Mouse (Mus musculus) heart, adult 2 months (tissue): ENCODE measurements at regions not wholly inside any gene's neighbourhood (a gene's known extent, or its start where the extent isn't known, plus 50 kb on each side); places are given as distances from the start of the nearest gene placed in this dataset.

Experiments
- DNase-seq, 2 experiments: peaks; one replicate each; pipeline ENCODE4 v3.0.0; 2021
- H3K27ac ChIP-seq: fragments of 200-600 bp; 2 replicates; pipeline ENCODE4 v1.8.1; 2022
- H3K27me3 ChIP-seq: fragments of 200-500 bp; 2 replicates; pipeline ENCODE4 v1.6.1; 2012; ENCODE audit warnings: mild to moderate bottlenecking, low read length, inconsistent platforms, mixed read lengths; ENCODE audit not compliant: control insufficient read depth, insufficient read depth
- H3K36me3 ChIP-seq: fragments of 200-500 bp; 2 replicates; pipeline ENCODE4 v1.6.1; 2012; ENCODE audit warnings: low read length, inconsistent platforms; ENCODE audit not compliant: control insufficient read depth, insufficient read depth
- H3K4me1 ChIP-seq: fragments of 200-500 bp; 2 replicates; pipeline ENCODE4 v1.6.1; 2011; ENCODE audit warnings: low read length; ENCODE audit not compliant: control insufficient read depth, insufficient read depth
- H3K4me3 ChIP-seq: fragments of 200-600 bp; 2 replicates; pipeline ENCODE4 v1.8.1; 2022
- H3K79me2 ChIP-seq: fragments of 200-500 bp; replicated peaks from 2 replicates; pipeline ENCODE4 v1.6.1; 2012; ENCODE audit warnings: mild to moderate bottlenecking, inconsistent platforms, low read length, moderate library complexity, mixed read lengths; ENCODE audit not compliant: control insufficient read depth, insufficient read depth
- H3K9ac ChIP-seq: fragments of 200-500 bp; 2 replicates; pipeline ENCODE4 v1.6.1; 2012; ENCODE audit warnings: low read depth, mild to moderate bottlenecking, control low read depth, inconsistent platforms, low read length, mixed read lengths
- CTCF ChIP-seq: fragments of 200-600 bp; IDR thresholded peaks from 2 replicates; pipeline ENCODE4 v1.8.1; 2022; ENCODE audit warnings: antibody characterized with exemption, mild to moderate bottlenecking, moderate library complexity
- EP300 ChIP-seq: fragments of 200-500 bp; IDR thresholded peaks from 2 replicates; pipeline ENCODE4 v1.6.1; 2011; ENCODE audit warnings: low read depth, low read length, control low read depth; ENCODE audit not compliant: insufficient read depth
- POLR2A ChIP-seq: fragments of 200-500 bp; IDR thresholded peaks from 2 replicates; pipeline ENCODE4 v1.6.1; 2011; ENCODE audit warnings: mild to moderate bottlenecking, low read depth, low read length, control low read depth; ENCODE audit not compliant: insufficient read depth
- WGBS: fragments of 180-500 bp; shearing (Covaris S2); methylation state at CpG from one replicate; pipeline ENCODE4 v1.1.7; 2018; 5-methylcytosine and 5-hydroxymethylcytosine counted together
- intact Hi-C: fragments of 180-260 bp; cut with DNase I; formaldehyde crosslinking; loops from one replicate; pipeline ENCODE4 v1.15.1; 2025

DNA sequence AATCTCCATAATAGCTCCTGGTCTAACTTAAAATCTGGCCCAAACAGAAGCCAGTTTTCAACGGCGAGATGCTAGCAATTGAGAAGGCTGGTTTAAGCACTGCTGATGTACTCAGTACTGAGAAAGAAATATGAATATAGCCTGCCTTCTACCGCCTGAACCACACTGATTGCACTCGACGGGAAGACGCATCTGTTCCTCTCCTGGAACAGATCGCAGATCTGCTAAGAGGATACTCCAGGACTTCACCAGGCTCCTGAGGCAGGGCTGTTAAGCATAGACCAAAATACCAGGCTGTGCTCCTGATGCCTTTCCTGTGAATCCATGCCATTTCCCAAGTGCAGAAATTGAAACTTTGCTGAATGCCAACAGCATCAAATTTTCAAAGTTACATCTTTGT lies 92.6 kb upstream of the Zpld1 start:
- 74% methylated on average over 7 of the region's 7 CpGs for WGBS
- Histone ChIP-seq H3K27ac (no peak overlapping the region), H3K4me3 (no peak overlapping the region), H3K9ac (no peak overlapping the region), H3K4me1 (no peaks in the 10 kb centered on the region), H3K27me3 (no peaks in the 10 kb centered on the region), H3K79me2 (no peaks in the 10 kb centered on the region), H3K36me3 (no peaks in the 10 kb centered on the region)
- DNase-seq = no peak
- intact Hi-C loops = no loop called here
- TF ChIP-seq EP300 (no peak), POLR2A (no peak), CTCF (no peak)

DNA sequence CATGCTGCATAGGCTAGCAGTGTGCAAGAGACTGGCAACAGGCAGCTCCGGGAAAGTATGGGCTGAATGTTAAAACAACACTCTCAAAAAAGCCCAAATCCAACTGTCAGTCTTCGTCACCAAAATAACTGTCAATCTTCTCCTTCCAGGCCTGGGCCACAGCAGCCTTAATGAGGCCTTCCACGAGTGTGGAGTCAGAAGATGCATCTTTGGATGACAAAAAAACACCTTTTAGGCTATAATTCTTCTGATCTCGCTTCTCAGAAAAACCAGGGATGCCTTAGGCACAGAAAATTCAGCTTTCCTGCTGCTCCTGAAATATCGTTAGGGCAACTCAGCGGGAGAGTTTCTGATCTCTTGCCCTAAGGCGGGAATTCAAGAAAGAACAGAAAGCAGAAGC lies 82.2 kb upstream of the Zpld1 start:
- Histone ChIP-seq H3K4me1 (no peaks in the 10 kb centered on the region), H3K79me2 (no peaks in the 10 kb centered on the region), H3K4me3 (no peak overlapping the region), H3K27me3 (no peaks in the 10 kb centered on the region), H3K27ac (no peak overlapping the region), H3K36me3 (no peaks in the 10 kb centered on the region), H3K9ac (no peak overlapping the region)
- TF ChIP-seq EP300 (no peak), POLR2A (no peak), CTCF (no peak)
- intact Hi-C loops = no loop called here
- WGBS = 77% methylated on average over 7 of the region's 7 CpGs
- no peak for DNase-seq

DNA sequence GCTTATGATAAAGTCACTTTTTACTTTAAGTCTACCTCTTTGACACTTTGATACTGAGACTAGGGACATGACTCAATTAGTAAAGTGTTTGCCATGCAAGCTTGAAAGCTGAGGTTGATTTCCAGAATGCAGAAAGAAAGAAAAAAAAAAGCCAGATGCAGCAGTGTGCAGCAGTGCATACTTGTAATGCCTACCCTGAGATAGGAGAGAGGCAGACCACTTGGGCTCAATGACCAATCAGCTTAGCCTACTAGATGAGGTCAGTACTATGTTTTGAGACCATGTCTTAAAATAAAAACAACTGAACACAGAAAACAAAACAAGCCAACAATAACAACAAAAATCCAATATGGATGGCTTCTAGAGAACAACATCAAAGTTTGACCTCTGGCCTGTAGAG lies 81.4 kb upstream of the Zpld1 start:
- TF ChIP-seq CTCF (no peak), EP300 (no peak), POLR2A (no peak)
- intact Hi-C loops = no loop called here

DNA sequence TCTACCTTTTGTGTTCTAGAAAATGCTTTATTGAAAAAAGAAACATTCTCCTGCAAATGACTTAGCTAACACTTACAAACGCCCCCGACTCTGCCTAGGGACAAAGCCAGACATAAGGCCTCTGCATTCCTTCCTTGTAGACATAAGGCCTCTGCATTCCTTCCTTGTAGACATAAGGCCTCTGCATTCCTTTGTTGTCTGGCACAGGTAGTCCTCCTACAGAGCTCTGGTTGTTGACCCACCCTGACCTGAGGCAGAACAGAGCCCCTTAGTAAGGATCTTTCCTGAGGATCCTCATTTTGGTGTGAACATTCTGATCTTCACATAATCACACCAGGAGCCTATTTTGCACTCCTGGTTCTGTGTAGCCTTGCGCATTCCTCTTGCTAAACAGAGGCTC lies 80.9 kb upstream of the Zpld1 start:
- TF ChIP-seq EP300 (no peak), CTCF (no peak), POLR2A (no peak)
- no peaks in the 10 kb centered on the region for H3K27me3 ChIP-seq
- H3K4me3 ChIP-seq = no peak overlapping the region
- no peak overlapping the region for H3K27ac ChIP-seq
- H3K9ac ChIP-seq = no peak overlapping the region
- DNase-seq = no peak
- H3K79me2 ChIP-seq = no peaks in the 10 kb centered on the region
- no peaks in the 10 kb centered on the region for H3K4me1 ChIP-seq
- H3K36me3 ChIP-seq = no peaks in the 10 kb centered on the region
- intact Hi-C loops = no loop called here
- WGBS = 69% methylated on average over 3 of the region's 3 CpGs

More for the DNA sequence above, 81.4 kb upstream of the Zpld1 start:
- DNase-seq = no peak
- no peaks in the 10 kb centered on the region for H3K27me3 ChIP-seq
- H3K79me2 ChIP-seq = no peaks in the 10 kb centered on the region
- H3K4me3 ChIP-seq = no peak overlapping the region
- no peaks in the 10 kb centered on the region for H3K36me3 ChIP-seq
- H3K4me1 ChIP-seq = no peaks in the 10 kb centered on the region
- no peak overlapping the region for H3K9ac ChIP-seq
- no peak overlapping the region for H3K27ac ChIP-seq

DNA sequence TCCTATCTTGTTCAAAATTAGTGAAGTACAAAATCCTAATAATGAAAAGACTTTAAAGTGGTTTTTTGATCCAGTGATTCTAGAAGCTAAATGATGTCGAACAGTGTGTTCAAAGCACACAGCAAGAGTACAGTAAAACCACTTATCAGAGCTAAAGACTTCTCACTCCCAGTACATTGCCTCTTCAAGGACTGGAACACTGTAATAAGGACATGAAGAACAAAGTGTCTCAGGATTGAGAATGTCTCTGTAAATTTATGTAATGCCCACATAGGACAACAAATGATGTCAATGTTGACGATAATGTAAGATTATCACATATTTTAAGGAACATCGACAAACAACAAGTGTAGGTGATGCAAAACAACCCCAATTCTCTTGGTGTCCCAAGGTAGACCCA lies 78.1 kb upstream of the Zpld1 start:
- H3K27me3 ChIP-seq = no peaks in the 10 kb centered on the region
- TF ChIP-seq EP300 (no peak), POLR2A (no peak), CTCF (no peak)
- H3K36me3 ChIP-seq = no peaks in the 10 kb centered on the region
- no peaks in the 10 kb centered on the region for H3K79me2 ChIP-seq
- H3K4me1 ChIP-seq = no peaks in the 10 kb centered on the region
- no peak for DNase-seq
- intact Hi-C loops = no loop called here
- H3K9ac ChIP-seq = no peak overlapping the region
- H3K4me3 ChIP-seq = no peak overlapping the region
- WGBS = 91% methylated on average over 3 of the region's 3 CpGs
- no peak overlapping the region for H3K27ac ChIP-seq

DNA sequence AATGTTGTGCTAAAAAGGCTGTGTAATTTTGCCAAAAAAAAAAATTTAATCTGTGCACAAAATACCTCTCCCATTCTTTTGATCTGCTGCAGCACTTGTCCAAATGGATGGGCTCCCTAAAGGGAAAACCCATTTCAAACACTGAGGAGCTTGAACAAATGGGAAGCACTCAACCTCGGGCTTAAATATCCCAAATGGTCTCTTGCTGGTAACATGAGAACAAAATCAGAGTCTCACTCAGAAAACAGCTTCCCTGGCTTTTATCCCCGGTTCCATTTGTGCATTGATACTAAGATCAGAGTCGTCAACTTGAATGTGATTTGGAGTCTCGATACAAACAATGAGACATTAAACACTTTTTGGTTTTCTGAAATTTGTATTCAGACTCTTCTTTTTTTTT lies 59.9 kb upstream of the Zpld1 start:
- TF ChIP-seq POLR2A (no peak), EP300 (no peak)
- Histone ChIP-seq H3K4me1 (no peaks in the 10 kb centered on the region), H3K27ac (no peak overlapping the region), H3K9ac (no peak overlapping the region), H3K27me3 (no peaks in the 10 kb centered on the region), H3K36me3 (no peaks in the 10 kb centered on the region), H3K79me2 (no peaks in the 10 kb centered on the region), H3K4me3 (no peak overlapping the region)
- intact Hi-C loops = no loop called here
- 55% methylated on average over 4 of the region's 4 CpGs for WGBS
- no peak for DNase-seq
